Mouse (Mus musculus) liver, embryonic 16.5 days (tissue): Measurements from ENCODE around the gene Fmo3. TPM values are rescaled to one million over a fixed set of nuclear protein-coding genes. Genes with fewer than 3 reads are reported as not detected.

Source experiments
- ATAC-seq: fragments of 200-750 bp; cut with Nextera tagmentation; 2 replicates; pipeline ENCODE4 v1.8.0; 2017; ENCODE audit warnings: low read depth, mild to moderate bottlenecking, moderate number of reproducible peaks, moderate library complexity
- H3K27ac ChIP-seq: fragments of 300-500 bp; sonication (generic); 2 replicates; pipeline ENCODE4 v1.5.1; 2014; ENCODE audit warnings: mild to moderate bottlenecking, low read length
- H3K27me3 ChIP-seq: fragments of 300-500 bp; sonication (generic); 2 replicates; pipeline ENCODE4 v1.6.1; 2014; ENCODE audit warnings: low read depth, low read length, mixed read lengths; ENCODE audit not compliant: control insufficient read depth, insufficient read depth
- H3K36me3 ChIP-seq: fragments of 300-500 bp; sonication (generic); 2 replicates; pipeline ENCODE4 v1.6.1; 2014; ENCODE audit warnings: mild to moderate bottlenecking; ENCODE audit not compliant: control insufficient read depth, insufficient read depth
- H3K4me1 ChIP-seq: fragments of 300-500 bp; sonication (generic); 2 replicates; pipeline ENCODE4 v1.6.1; 2014; ENCODE audit warnings: low read depth, low read length, mixed read lengths; ENCODE audit not compliant: control insufficient read depth
- H3K4me2 ChIP-seq: fragments of 300-500 bp; sonication (generic); 2 replicates; pipeline ENCODE4 v1.6.1; 2014; ENCODE audit warnings: low read depth, low read length, mixed read lengths
- H3K4me3 ChIP-seq: fragments of 300-500 bp; sonication (generic); 2 replicates; pipeline ENCODE4 v1.5.1; 2014; ENCODE audit warnings: low read depth, mild to moderate bottlenecking, low read length
- H3K9ac ChIP-seq: fragments of 300-500 bp; sonication (generic); 2 replicates; pipeline ENCODE4 v1.6.1; 2014; ENCODE audit warnings: low read depth, low read length
- H3K9me3 ChIP-seq: fragments of 300-500 bp; sonication (generic); replicated peaks from 2 replicates; pipeline ENCODE4 v1.6.1; 2016; ENCODE audit warnings: low read length; ENCODE audit not compliant: control insufficient read depth
- WGBS: fragments of 180-500 bp; shearing (Covaris S2); extraction: QIAGEN DNeasy Blood & Tissue Kit; methylation state at CpG from one replicate; pipeline ENCODE4 v1.1.7; 2014; ENCODE audit not compliant: insufficient replicate concordance; 5-methylcytosine and 5-hydroxymethylcytosine counted together
- polyA plus RNA-seq: library from polyadenylated mRNA; unstranded; fragments of >200 nt; fragmentation: Nextera tagmentation; extraction: Ambion mirVana; gene quantifications from 2 replicates; pipeline ENCODE4 v1.2.1, GENCODE M21; 2015

The Fmo3 gene
- polyA plus RNA-seq, 1 experiment from 2014 or later: not detected

GRCm38 (mm10) chr1:162934374-162935012 lies 49.8 kb downstream of the Fmo3 start:
- no peak overlapping the region for H3K27ac ChIP-seq
- no peak overlapping the region for H3K4me3 ChIP-seq
- no peaks in the 10 kb centered on the region for H3K4me1 ChIP-seq
- H3K9me3 ChIP-seq: no peaks in the 10 kb centered on the region
- WGBS: 66% methylated on average over 4 of the region's 4 CpGs
- no peaks in the 10 kb centered on the region for H3K36me3 ChIP-seq
- ATAC-seq: no peak
- H3K4me2 ChIP-seq: no peak overlapping the region
- no peak overlapping the region for H3K9ac ChIP-seq
- no peaks in the 10 kb centered on the region for H3K27me3 ChIP-seq

- no peaks in the 10 kb centered on the region for H3K4me1 ChIP-seq
- no peak overlapping the region for H3K4me3 ChIP-seq
These were observed 51.9 kb downstream of the Fmo3 start for GRCm38 (mm10) chr1:162932386-162932785.

GRCm38 (mm10) chr1:162931880-162932279 lies 52.4 kb downstream of the Fmo3 start:
- H3K9me3 ChIP-seq: no peaks in the 10 kb centered on the region
- no peak overlapping the region for H3K4me2 ChIP-seq
- H3K36me3 ChIP-seq: no peaks in the 10 kb centered on the region
- no peak for ATAC-seq
- no peak overlapping the region for H3K27ac ChIP-seq
- no peak overlapping the region for H3K4me3 ChIP-seq
- no peaks in the 10 kb centered on the region for H3K4me1 ChIP-seq
- 66% methylated on average over 5 of the region's 5 CpGs for WGBS
- H3K9ac ChIP-seq: no peak overlapping the region
- no peaks in the 10 kb centered on the region for H3K27me3 ChIP-seq

More at GRCm38 (mm10) chr1:162932386-162932785, 51.9 kb downstream of the Fmo3 start:
- no peaks in the 10 kb centered on the region for H3K9me3 ChIP-seq
- no peak overlapping the region for H3K4me2 ChIP-seq
- H3K9ac ChIP-seq: no peak overlapping the region
- no peak overlapping the region for H3K27ac ChIP-seq
- ATAC-seq: no peak
- H3K36me3 ChIP-seq: no peaks in the 10 kb centered on the region
- 71% methylated on average over 4 of the region's 4 CpGs for WGBS
- H3K27me3 ChIP-seq: no peaks in the 10 kb centered on the region

- no peak for ATAC-seq
- no peak overlapping the region for H3K9ac ChIP-seq
- H3K9me3 ChIP-seq: no peaks in the 10 kb centered on the region
- H3K27me3 ChIP-seq: no peaks in the 10 kb centered on the region
- H3K4me2 ChIP-seq: no peak overlapping the region
- no peak overlapping the region for H3K27ac ChIP-seq
- 66% methylated on average over 4 of the region's 4 CpGs for whole genome bisulfite sequencing
- H3K4me3 ChIP-seq: no peak overlapping the region
- no peaks in the 10 kb centered on the region for H3K36me3 ChIP-seq
- no peaks in the 10 kb centered on the region for H3K4me1 ChIP-seq
These were observed 52.9 kb downstream of the Fmo3 start for GRCm38 (mm10) chr1:162931310-162931875.

- Histone ChIP-seq H3K4me3 (no peak overlapping the region), H3K4me1 (no peaks in the 10 kb centered on the region), H3K9me3 (no peaks in the 10 kb centered on the region), H3K36me3 (no peaks in the 10 kb centered on the region), H3K4me2 (no peak overlapping the region), H3K27me3 (no peaks in the 10 kb centered on the region), H3K9ac (no peak overlapping the region), H3K27ac (no peak overlapping the region)
- WGBS: 45% methylated on average over 2 of the region's 2 CpGs
- ATAC-seq: no peak
These were observed 53.7 kb downstream of the Fmo3 start for GRCm38 (mm10) chr1:162930631-162931030.

- Histone ChIP-seq H3K9me3 (no peaks in the 10 kb centered on the region), H3K27me3 (no peaks in the 10 kb centered on the region), H3K36me3 (no peaks in the 10 kb centered on the region), H3K9ac (no peak overlapping the region), H3K27ac (no peak overlapping the region), H3K4me1 (no peaks in the 10 kb centered on the region), H3K4me3 (no peak overlapping the region), H3K4me2 (no peak overlapping the region)
- WGBS: 57% methylated on average over 3 of the region's 3 CpGs
- no peak for ATAC-seq
These were observed 55.2 kb downstream of the Fmo3 start for GRCm38 (mm10) chr1:162929146-162929545.

- no peak overlapping the region for H3K4me2 ChIP-seq
- no peaks in the 10 kb centered on the region for H3K4me1 ChIP-seq
- H3K9me3 ChIP-seq: no peaks in the 10 kb centered on the region
- H3K27me3 ChIP-seq: no peaks in the 10 kb centered on the region
- no peak overlapping the region for H3K9ac ChIP-seq
- no peak for ATAC-seq
- H3K27ac ChIP-seq: no peak overlapping the region
- WGBS: 36% methylated on average over 1 of the region's 1 CpGs
- no peaks in the 10 kb centered on the region for H3K36me3 ChIP-seq
- H3K4me3 ChIP-seq: no peak overlapping the region
These were observed 59.2 kb downstream of the Fmo3 start for GRCm38 (mm10) chr1:162925121-162925520.

GRCm38 (mm10) chr1:162916661-162917060 lies 67.7 kb downstream of the Fmo3 start:
- Histone ChIP-seq H3K4me3 (no peak overlapping the region), H3K27ac (no peak overlapping the region), H3K27me3 (no peaks in the 10 kb centered on the region), H3K4me2 (no peak overlapping the region), H3K4me1 (no peaks in the 10 kb centered on the region), H3K36me3 (no peaks in the 10 kb centered on the region), H3K9ac (no peak overlapping the region), H3K9me3 (no peaks in the 10 kb centered on the region)
- 59% methylated on average over 8 of the region's 8 CpGs for WGBS
- ATAC-seq: no peak

GRCm38 (mm10) chr1:162914932-162915556 lies 69.3 kb downstream of the Fmo3 start:
- Histone ChIP-seq H3K9ac (no peak overlapping the region), H3K36me3 (no peaks in the 10 kb centered on the region), H3K4me2 (no peak overlapping the region), H3K27me3 (no peaks in the 10 kb centered on the region), H3K4me3 (no peak overlapping the region), H3K4me1 (no peaks in the 10 kb centered on the region), H3K9me3 (no peaks in the 10 kb centered on the region), H3K27ac (no peak overlapping the region)
- no peak for ATAC-seq
- 59% methylated on average over 4 of the region's 4 CpGs for WGBS
